Mouse (Mus musculus): Measurements from ENCODE around the gene Fbxl17. TPM values are rescaled to one million over a fixed set of nuclear protein-coding genes. Genes with fewer than 3 reads are reported as not detected.

The Fbxl17 gene
- polyA plus RNA-seq, 1 experiment from 2014 or later: 8.9 TPM

DNA sequence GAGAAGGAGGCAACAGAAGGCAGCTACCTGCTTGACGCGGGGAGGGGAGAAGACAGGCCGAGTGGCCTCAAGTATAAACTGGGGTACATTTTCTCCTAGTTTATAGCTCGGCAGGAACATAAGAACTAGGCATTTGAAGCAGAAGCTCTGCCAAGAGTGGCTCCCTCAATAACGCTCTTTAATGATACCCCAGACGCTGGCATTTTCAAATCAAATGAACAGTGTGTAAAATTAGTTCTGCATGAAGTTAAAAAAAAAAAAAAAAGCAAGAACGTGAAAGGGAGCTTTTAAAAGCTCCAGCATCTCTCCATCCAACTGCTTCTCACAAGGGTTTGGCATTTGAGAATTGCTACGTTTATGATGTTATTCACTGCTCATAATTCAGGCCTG is 423.8 kb downstream of the Fbxl17 start:
- 26% methylated on average over 8 of the region's 8 CpGs for whole genome bisulfite sequencing
- no peak for ATAC-seq
- Histone ChIP-seq H3K4me1 (ENCODE audit: control insufficient read depth, insufficient read depth, low read length) (peaks cover 13% of the 10 kb centered on the region; the same call in 1 of the 2 replicates), H3K36me3 (ENCODE audit: control insufficient read depth, insufficient read depth, low read length) (no peaks in the 10 kb centered on the region), H3K4me3 (ENCODE audit: low read depth, low read length) (no peak overlapping the region), H3K9me3 (replicated peaks; ENCODE audit: control insufficient read depth, low read length) (no peaks in the 10 kb centered on the region), H3K27ac (ENCODE audit: low read depth, low read length) (no peak overlapping the region), H3K4me2 (ENCODE audit: low read length) (no peak overlapping the region), H3K27me3 (replicated peaks; ENCODE audit: control insufficient read depth, insufficient read depth, low read length) (no peaks in the 10 kb centered on the region), H3K9ac (ENCODE audit: low read length) (no peak overlapping the region)
- no peak for DNase-seq (ENCODE audit: low spot score)

DNA sequence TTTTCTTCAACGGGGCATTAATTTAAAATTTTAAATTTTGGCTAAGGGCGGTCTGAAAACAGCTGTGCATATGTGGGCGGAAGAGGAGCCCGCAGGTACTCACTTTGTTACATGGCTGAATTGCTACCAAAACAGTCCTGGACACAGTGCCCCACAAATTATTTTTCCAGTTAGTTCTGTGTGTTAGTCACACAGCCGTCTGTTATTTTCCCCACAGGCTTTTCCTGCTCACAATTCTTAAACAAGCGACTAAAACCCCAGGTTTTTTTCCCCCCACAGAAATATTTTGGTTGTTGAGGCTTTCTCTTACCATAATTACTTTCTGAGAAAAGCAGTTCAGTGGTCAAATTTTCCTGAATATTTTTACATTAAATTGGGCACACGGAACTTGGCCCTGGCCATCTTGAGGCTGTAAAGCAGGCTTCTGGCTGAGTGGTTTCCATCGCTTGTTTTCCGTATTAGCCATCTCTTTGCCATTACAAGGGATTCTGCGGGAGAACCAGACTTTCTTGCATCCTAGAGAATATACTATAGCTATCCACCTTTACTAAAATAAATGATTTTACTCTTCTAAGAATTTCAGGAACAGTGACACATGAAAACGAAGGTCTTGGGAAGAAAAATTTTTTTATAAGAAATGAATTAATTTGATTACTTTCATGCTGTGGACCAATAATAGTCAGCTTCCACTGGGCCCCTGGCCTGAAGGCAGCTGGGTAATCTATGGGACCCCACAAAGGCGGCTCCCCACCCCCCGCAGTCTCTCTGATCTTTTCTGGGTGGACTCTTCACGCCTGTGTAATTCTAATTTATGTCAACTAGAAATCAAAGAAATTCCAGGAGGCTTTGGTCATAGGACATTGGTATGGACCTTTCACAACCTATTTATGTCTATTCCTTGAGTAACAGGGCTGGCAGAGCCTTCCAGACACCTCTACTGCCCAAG is 424.5 kb downstream of the Fbxl17 start:
- H3K4me2 ChIP-seq (ENCODE audit: low read length): no peak overlapping the region
- H3K9ac ChIP-seq (ENCODE audit: low read length): no peak overlapping the region
- no peaks in the 10 kb centered on the region for H3K36me3 ChIP-seq (ENCODE audit: control insufficient read depth, insufficient read depth, low read length)
- H3K4me1 ChIP-seq (ENCODE audit: control insufficient read depth, insufficient read depth, low read length): peaks cover 16% of the 10 kb centered on the region; the same call in 1 of the 2 replicates
- WGBS: 55% methylated on average over 14 of the region's 14 CpGs
- H3K27me3 ChIP-seq (replicated peaks; ENCODE audit: control insufficient read depth, insufficient read depth, low read length): no peaks in the 10 kb centered on the region
- no peak overlapping the region for H3K27ac ChIP-seq (ENCODE audit: low read depth, low read length)
- ATAC-seq (no peak), DNase-seq (ENCODE audit: low spot score) (no peak)
- no peaks in the 10 kb centered on the region for H3K9me3 ChIP-seq (replicated peaks; ENCODE audit: control insufficient read depth, low read length)
- no peak overlapping the region for H3K4me3 ChIP-seq (ENCODE audit: low read depth, low read length)

DNA sequence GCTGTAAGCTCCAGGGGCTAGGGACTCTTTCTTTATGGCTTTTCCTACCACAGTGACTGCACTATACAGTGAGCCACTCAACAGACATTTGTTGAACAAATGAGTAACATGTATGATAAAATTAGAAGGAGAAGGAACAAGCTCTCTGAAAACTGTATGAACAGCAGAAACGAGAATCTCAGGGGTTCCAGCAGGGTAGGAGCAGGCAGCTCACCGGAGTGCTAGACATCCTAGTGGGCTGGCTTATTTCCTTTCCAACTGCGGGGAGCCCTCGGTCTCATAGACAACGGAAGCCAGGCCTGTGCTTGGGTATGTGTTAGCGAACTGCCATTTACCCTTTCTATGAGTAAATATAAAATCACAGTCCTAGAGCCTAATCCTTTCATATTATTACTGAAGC is 426.5 kb downstream of the Fbxl17 start:
- Histone ChIP-seq H3K4me1 (ENCODE audit: control insufficient read depth, insufficient read depth, low read length) (peaks cover 18% of the 10 kb centered on the region; the same call in 1 of the 2 replicates), H3K36me3 (ENCODE audit: control insufficient read depth, insufficient read depth, low read length) (no peaks in the 10 kb centered on the region), H3K27ac (ENCODE audit: low read depth, low read length) (no peak overlapping the region), H3K9me3 (replicated peaks; ENCODE audit: control insufficient read depth, low read length) (no peaks in the 10 kb centered on the region), H3K9ac (ENCODE audit: low read length) (no peak overlapping the region), H3K4me2 (ENCODE audit: low read length) (no peak overlapping the region), H3K27me3 (replicated peaks; ENCODE audit: control insufficient read depth, insufficient read depth, low read length) (no peaks in the 10 kb centered on the region), H3K4me3 (ENCODE audit: low read depth, low read length) (no peak overlapping the region)
- DNase-seq (ENCODE audit: low spot score) (no peak), ATAC-seq (no peak)
- 78% methylated on average over 6 of the region's 6 CpGs for WGBS

- Histone ChIP-seq H3K4me1 (ENCODE audit: control insufficient read depth, insufficient read depth, low read length) (peaks cover 13% of the 10 kb centered on the region; the same call in 1 of the 2 replicates), H3K27ac (ENCODE audit: low read depth, low read length) (no peak overlapping the region), H3K4me3 (ENCODE audit: low read depth, low read length) (no peak overlapping the region), H3K4me2 (ENCODE audit: low read length) (no peak overlapping the region), H3K9ac (ENCODE audit: low read length) (no peak overlapping the region), H3K9me3 (replicated peaks; ENCODE audit: control insufficient read depth, low read length) (no peaks in the 10 kb centered on the region), H3K27me3 (replicated peaks; ENCODE audit: control insufficient read depth, insufficient read depth, low read length) (no peaks in the 10 kb centered on the region), H3K36me3 (ENCODE audit: control insufficient read depth, insufficient read depth, low read length) (no peaks in the 10 kb centered on the region)
- DNase-seq (ENCODE audit: low spot score) (peak; percentile 37), ATAC-seq (peak; percentile 30; the same call in 1 of the 2 replicates)
- WGBS: 69% methylated on average over 15 of the region's 15 CpGs
Measured at GRCm38 (mm10) chr17:63071134-63071923, 428.5 kb downstream of the Fbxl17 start.

- Histone ChIP-seq H3K27me3 (replicated peaks; ENCODE audit: control insufficient read depth, insufficient read depth, low read length) (no peaks in the 10 kb centered on the region), H3K4me2 (ENCODE audit: low read length) (no peak overlapping the region), H3K4me3 (ENCODE audit: low read depth, low read length) (no peak overlapping the region), H3K4me1 (ENCODE audit: control insufficient read depth, insufficient read depth, low read length) (peaks cover 5% of the 10 kb centered on the region; the same call in 1 of the 2 replicates), H3K9ac (ENCODE audit: low read length) (no peak overlapping the region), H3K36me3 (ENCODE audit: control insufficient read depth, insufficient read depth, low read length) (no peaks in the 10 kb centered on the region), H3K27ac (ENCODE audit: low read depth, low read length) (no peak overlapping the region), H3K9me3 (replicated peaks; ENCODE audit: control insufficient read depth, low read length) (no peaks in the 10 kb centered on the region)
- WGBS: 56% methylated on average over 5 of the region's 5 CpGs
- ATAC-seq (peak; percentile 32; the same call in 1 of the 2 replicates), DNase-seq (ENCODE audit: low spot score) (no peak)
Measured at GRCm38 (mm10) chr17:63070161-63070761, 429.6 kb downstream of the Fbxl17 start.

DNA sequence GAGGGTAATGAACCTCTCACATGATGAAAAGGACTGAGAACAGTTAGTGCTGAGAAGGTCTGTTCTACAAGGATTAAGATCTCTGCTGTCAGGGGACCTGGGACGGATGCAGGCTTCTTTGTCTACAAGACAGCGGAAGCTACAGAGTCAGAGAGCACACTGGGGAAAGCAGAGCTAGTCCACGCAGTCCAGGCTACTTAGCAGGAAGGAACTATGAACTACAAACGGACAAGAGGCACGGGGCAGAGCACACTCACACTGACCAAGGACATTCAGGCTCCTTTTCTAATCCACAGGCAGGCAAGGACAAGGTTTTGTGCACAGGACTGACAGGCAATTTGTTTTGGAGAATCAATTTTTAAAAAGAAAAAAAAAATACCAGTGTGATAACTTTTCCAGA is 437.0 kb downstream of the Fbxl17 start:
- 26% methylated on average over 5 of the region's 5 CpGs for WGBS

GRCm38 (mm10) chr17:63061786-63062185 is 438.0 kb downstream of the Fbxl17 start:
- no peaks in the 10 kb centered on the region for H3K36me3 ChIP-seq (ENCODE audit: control insufficient read depth, insufficient read depth, low read length)
- no peak for DNase-seq (ENCODE audit: low spot score)
- peaks cover 2% of the 10 kb centered on the region; the same call in 1 of the 2 replicates for H3K4me1 ChIP-seq (ENCODE audit: control insufficient read depth, insufficient read depth, low read length)
- H3K27me3 ChIP-seq (replicated peaks; ENCODE audit: control insufficient read depth, insufficient read depth, low read length): no peaks in the 10 kb centered on the region
- H3K4me3 ChIP-seq (ENCODE audit: low read depth, low read length): no peak overlapping the region
- H3K9ac ChIP-seq (ENCODE audit: low read length): no peak overlapping the region
- H3K9me3 ChIP-seq (replicated peaks; ENCODE audit: control insufficient read depth, low read length): no peaks in the 10 kb centered on the region
- no peak for ATAC-seq
- no peak overlapping the region for H3K4me2 ChIP-seq (ENCODE audit: low read length)
- 94% methylated on average over 3 of the region's 3 CpGs for WGBS
- H3K27ac ChIP-seq (ENCODE audit: low read depth, low read length): no peak overlapping the region

More for the DNA sequence above, 437.0 kb downstream of the Fbxl17 start:
- no peak for ATAC-seq
- Histone ChIP-seq H3K9ac (ENCODE audit: low read length) (no peak overlapping the region), H3K27me3 (replicated peaks; ENCODE audit: control insufficient read depth, insufficient read depth, low read length) (no peaks in the 10 kb centered on the region), H3K4me2 (ENCODE audit: low read length) (no peak overlapping the region), H3K4me1 (ENCODE audit: control insufficient read depth, insufficient read depth, low read length) (peaks cover 2% of the 10 kb centered on the region; the same call in 1 of the 2 replicates), H3K36me3 (ENCODE audit: control insufficient read depth, insufficient read depth, low read length) (no peaks in the 10 kb centered on the region), H3K9me3 (replicated peaks; ENCODE audit: control insufficient read depth, low read length) (no peaks in the 10 kb centered on the region), H3K27ac (ENCODE audit: low read depth, low read length) (no peak overlapping the region), H3K4me3 (ENCODE audit: low read depth, low read length) (no peak overlapping the region)
- DNase-seq (ENCODE audit: low spot score): no peak

GRCm38 (mm10) chr17:63060814-63061213 is 439.0 kb downstream of the Fbxl17 start:
- DNase-seq (ENCODE audit: low spot score) (no peak), ATAC-seq (no peak)
- no peak overlapping the region for H3K4me2 ChIP-seq (ENCODE audit: low read length)
- no peaks in the 10 kb centered on the region for H3K36me3 ChIP-seq (ENCODE audit: control insufficient read depth, insufficient read depth, low read length)
- WGBS: 29% methylated on average over 3 of the region's 3 CpGs
- H3K9me3 ChIP-seq (replicated peaks; ENCODE audit: control insufficient read depth, low read length): no peaks in the 10 kb centered on the region
- H3K4me3 ChIP-seq (ENCODE audit: low read depth, low read length): no peak overlapping the region
- no peaks in the 10 kb centered on the region for H3K27me3 ChIP-seq (replicated peaks; ENCODE audit: control insufficient read depth, insufficient read depth, low read length)
- H3K9ac ChIP-seq (ENCODE audit: low read length): no peak overlapping the region
- peaks cover 2% of the 10 kb centered on the region; the same call in 1 of the 2 replicates for H3K4me1 ChIP-seq (ENCODE audit: control insufficient read depth, insufficient read depth, low read length)
- H3K27ac ChIP-seq (ENCODE audit: low read depth, low read length): no peak overlapping the region
